Mouse (Mus musculus): ENCODE results near the gene Nfic. TPM values are rescaled to one million over a fixed set of nuclear protein-coding genes. Genes with fewer than 3 reads are reported as not detected.
A peak's percentile ranks its signal among the peaks of the same experiment; 100 is the strongest.

The Nfic gene
- polyA plus RNA-seq, 1 experiment from 2014 or later: 24.5 TPM

- H3K4me2 ChIP-seq (ENCODE audit: low read length): peak overlapping the region; percentile 29
- no peaks in the 10 kb centered on the region for H3K9me3 ChIP-seq (ENCODE audit: control insufficient read depth, low read length)
- no peak overlapping the region for H3K4me3 ChIP-seq (ENCODE audit: low read length)
- WGBS: 24% methylated on average over 31 of the region's 31 CpGs
- H3K4me1 ChIP-seq (ENCODE audit: control insufficient read depth, insufficient read depth, low read depth, low read length): peaks cover 40% of the 10 kb centered on the region
- H3K27me3 ChIP-seq (replicated peaks; ENCODE audit: control insufficient read depth, insufficient read depth, low read length): peaks cover 3% of the 10 kb centered on the region; the same call in 1 of the 2 replicates
- peaks cover 21% of the 10 kb centered on the region for H3K36me3 ChIP-seq (ENCODE audit: control insufficient read depth, insufficient read depth, low read length)
- ATAC-seq: 0 out of 2 replicates have a peak, but pooled peaks have one; percentile 2
- H3K27ac ChIP-seq (ENCODE audit: low read depth, low read length): peak overlapping the region; percentile 26; the same call in 1 of the 2 replicates
- H3K9ac ChIP-seq (ENCODE audit: low read depth, low read length): no peak overlapping the region
Observed at GRCm38 (mm10) chr10:81407539-81408423, 47.7 kb downstream of the Nfic start.

- Histone ChIP-seq H3K27ac (ENCODE audit: low read depth, low read length) (peak overlapping the region; percentile 26; the same call in 1 of the 2 replicates), H3K4me2 (ENCODE audit: low read length) (peak overlapping the region; percentile 29), H3K4me1 (ENCODE audit: control insufficient read depth, insufficient read depth, low read depth, low read length) (peaks cover 42% of the 10 kb centered on the region), H3K9ac (ENCODE audit: low read depth, low read length) (no peak overlapping the region), H3K27me3 (replicated peaks; ENCODE audit: control insufficient read depth, insufficient read depth, low read length) (peaks cover 3% of the 10 kb centered on the region; the same call in 1 of the 2 replicates), H3K36me3 (ENCODE audit: control insufficient read depth, insufficient read depth, low read length) (peaks cover 21% of the 10 kb centered on the region), H3K4me3 (ENCODE audit: low read length) (no peak overlapping the region), H3K9me3 (ENCODE audit: control insufficient read depth, low read length) (no peaks in the 10 kb centered on the region)
- no peak for ATAC-seq
- whole genome bisulfite sequencing: 29% methylated on average over 24 of the region's 24 CpGs
Observed at GRCm38 (mm10) chr10:81406504-81407440, 48.7 kb downstream of the Nfic start.

- ATAC-seq: no peak
- H3K27ac ChIP-seq (ENCODE audit: low read depth, low read length): no peak overlapping the region
- peaks cover 21% of the 10 kb centered on the region for H3K36me3 ChIP-seq (ENCODE audit: control insufficient read depth, insufficient read depth, low read length)
- H3K4me1 ChIP-seq (ENCODE audit: control insufficient read depth, insufficient read depth, low read depth, low read length): peaks cover 40% of the 10 kb centered on the region
- H3K4me2 ChIP-seq (ENCODE audit: low read length): no peak overlapping the region
- 49% methylated on average over 13 of the region's 13 CpGs for WGBS
- peaks cover 3% of the 10 kb centered on the region; the same call in 1 of the 2 replicates for H3K27me3 ChIP-seq (replicated peaks; ENCODE audit: control insufficient read depth, insufficient read depth, low read length)
- H3K4me3 ChIP-seq (ENCODE audit: low read length): no peak overlapping the region
- no peak overlapping the region for H3K9ac ChIP-seq (ENCODE audit: low read depth, low read length)
- H3K9me3 ChIP-seq (ENCODE audit: control insufficient read depth, low read length): no peaks in the 10 kb centered on the region
Observed at GRCm38 (mm10) chr10:81405588-81406201, 49.7 kb downstream of the Nfic start.

GRCm38 (mm10) chr10:81404720-81405119 lies 50.7 kb downstream of the Nfic start:
- no peak overlapping the region for H3K27ac ChIP-seq (ENCODE audit: low read depth, low read length)
- peaks cover 39% of the 10 kb centered on the region for H3K4me1 ChIP-seq (ENCODE audit: control insufficient read depth, insufficient read depth, low read depth, low read length)
- H3K36me3 ChIP-seq (ENCODE audit: control insufficient read depth, insufficient read depth, low read length): peaks cover 27% of the 10 kb centered on the region
- H3K27me3 ChIP-seq (replicated peaks; ENCODE audit: control insufficient read depth, insufficient read depth, low read length): peaks cover 3% of the 10 kb centered on the region; the same call in 1 of the 2 replicates
- no peak for ATAC-seq
- no peak overlapping the region for H3K4me2 ChIP-seq (ENCODE audit: low read length)
- H3K4me3 ChIP-seq (ENCODE audit: low read length): no peak overlapping the region
- H3K9ac ChIP-seq (ENCODE audit: low read depth, low read length): peak overlapping the region; percentile 35
- 61% methylated on average over 17 of the region's 18 CpGs for WGBS
- no peaks in the 10 kb centered on the region for H3K9me3 ChIP-seq (ENCODE audit: control insufficient read depth, low read length)

GRCm38 (mm10) chr10:81404082-81404481 lies 51.4 kb downstream of the Nfic start:
- WGBS: 32% methylated on average over 9 of the region's 9 CpGs
- Histone ChIP-seq H3K4me1 (ENCODE audit: control insufficient read depth, insufficient read depth, low read depth, low read length) (peaks cover 39% of the 10 kb centered on the region), H3K9me3 (ENCODE audit: control insufficient read depth, low read length) (no peaks in the 10 kb centered on the region), H3K9ac (ENCODE audit: low read depth, low read length) (no peak overlapping the region), H3K4me3 (ENCODE audit: low read length) (no peak overlapping the region), H3K4me2 (ENCODE audit: low read length) (no peak overlapping the region), H3K36me3 (ENCODE audit: control insufficient read depth, insufficient read depth, low read length) (peaks cover 27% of the 10 kb centered on the region), H3K27ac (ENCODE audit: low read depth, low read length) (no peak overlapping the region), H3K27me3 (replicated peaks; ENCODE audit: control insufficient read depth, insufficient read depth, low read length) (peaks cover 3% of the 10 kb centered on the region; the same call in 1 of the 2 replicates)
- no peak for ATAC-seq

- ATAC-seq: no peak
- Histone ChIP-seq H3K27ac (ENCODE audit: low read depth, low read length) (no peak overlapping the region; the same call in 1 of the 2 replicates), H3K36me3 (ENCODE audit: control insufficient read depth, insufficient read depth, low read length) (peaks cover 27% of the 10 kb centered on the region), H3K9me3 (ENCODE audit: control insufficient read depth, low read length) (no peaks in the 10 kb centered on the region), H3K4me3 (ENCODE audit: low read length) (no peak overlapping the region), H3K4me1 (ENCODE audit: control insufficient read depth, insufficient read depth, low read depth, low read length) (peaks cover 39% of the 10 kb centered on the region), H3K4me2 (ENCODE audit: low read length) (no peak overlapping the region), H3K27me3 (replicated peaks; ENCODE audit: control insufficient read depth, insufficient read depth, low read length) (no peaks in the 10 kb centered on the region), H3K9ac (ENCODE audit: low read depth, low read length) (peak overlapping the region; percentile 27; the same call in 1 of the 2 replicates)
- WGBS: 37% methylated on average over 10 of the region's 10 CpGs
Observed at GRCm38 (mm10) chr10:81403511-81403910, 51.9 kb downstream of the Nfic start.

- H3K4me1 ChIP-seq (ENCODE audit: control insufficient read depth, insufficient read depth, low read depth, low read length): peaks cover 31% of the 10 kb centered on the region
- peak overlapping the region; percentile 28 for H3K4me2 ChIP-seq (ENCODE audit: low read length)
- H3K27me3 ChIP-seq (replicated peaks; ENCODE audit: control insufficient read depth, insufficient read depth, low read length): no peaks in the 10 kb centered on the region
- peak overlapping the region; percentile 45 for H3K9ac ChIP-seq (ENCODE audit: low read depth, low read length)
- 10% methylated on average over 7 of the region's 7 CpGs for WGBS
- no peak overlapping the region for H3K4me3 ChIP-seq (ENCODE audit: low read length)
- peak overlapping the region; percentile 81 for H3K27ac ChIP-seq (ENCODE audit: low read depth, low read length)
- no peak for ATAC-seq
- H3K36me3 ChIP-seq (ENCODE audit: control insufficient read depth, insufficient read depth, low read length): peaks cover 27% of the 10 kb centered on the region
- H3K9me3 ChIP-seq (ENCODE audit: control insufficient read depth, low read length): no peaks in the 10 kb centered on the region
Observed at GRCm38 (mm10) chr10:81402227-81402765, 53.1 kb downstream of the Nfic start.

GRCm38 (mm10) chr10:81401521-81402226 lies 53.8 kb downstream of the Nfic start:
- Histone ChIP-seq H3K36me3 (ENCODE audit: control insufficient read depth, insufficient read depth, low read length) (peaks cover 22% of the 10 kb centered on the region), H3K4me1 (ENCODE audit: control insufficient read depth, insufficient read depth, low read depth, low read length) (peaks cover 29% of the 10 kb centered on the region), H3K4me2 (ENCODE audit: low read length) (peak overlapping the region; percentile 28), H3K27ac (ENCODE audit: low read depth, low read length) (peak overlapping the region; percentile 81), H3K9me3 (ENCODE audit: control insufficient read depth, low read length) (no peaks in the 10 kb centered on the region), H3K27me3 (replicated peaks; ENCODE audit: control insufficient read depth, insufficient read depth, low read length) (no peaks in the 10 kb centered on the region), H3K9ac (ENCODE audit: low read depth, low read length) (peak overlapping the region; percentile 45), H3K4me3 (ENCODE audit: low read length) (no peak overlapping the region)
- 4% methylated on average over 17 of the region's 18 CpGs for WGBS
- ATAC-seq: peak; percentile 74
